Mouse (Mus musculus): Measurements from ENCODE around the gene Myo10.

GRCm38 (mm10) chr15:25695253-25695652, 72.9 kb downstream of the Myo10 start:
- TF ChIP-seq CTCF (IDR thresholded peaks at IDR 0.05; ENCODE audit: extremely low read depth, insufficient read depth, low read length) (no peak), POLR2A (IDR thresholded peaks at IDR 0.05; ENCODE audit: extremely low read depth, insufficient read depth, low read length) (no peak)

Measured in cortical plate, adult 2 months (tissue).